19 mouse cellular contexts compared by ENCODE assay signal in the genomic region with DNA sequence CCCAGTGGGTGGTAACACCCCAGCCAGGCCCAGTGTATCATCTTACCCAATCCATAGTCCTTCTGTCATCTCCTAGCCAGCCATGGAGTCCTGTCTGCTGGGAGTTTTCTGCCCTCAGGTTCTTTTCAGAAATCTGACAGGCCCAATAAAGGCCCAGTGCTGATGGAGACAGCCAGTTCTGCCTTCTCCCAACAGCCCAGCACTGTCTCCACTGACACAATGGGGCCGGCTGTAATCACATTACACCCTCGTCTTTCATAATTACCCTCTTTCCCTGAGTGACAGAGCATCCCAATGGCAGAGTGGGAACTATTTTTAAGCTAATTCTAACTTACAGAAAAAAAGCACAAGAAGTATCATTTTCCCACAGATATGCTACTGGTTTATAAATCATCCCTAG.
DNase-seq lines count a peak whose midpoint lies in the region; ATAC-seq and TF ChIP-seq lines count a peak whose summit lies in the region.
"Had no signal": no experiment of that assay in that cellular context is flagged by ENCODE, and none has a peak within 500 bp of the region (broad histone marks: within the 10 kb centered on the region; RNA-seq: fewer than 3 reads in every experiment).

No protein-coding gene starts in this region.

- 25% methylated on average over 2 of the region's 2 CpGs for WGBS in hindbrain, embryonic 11.5 days
- WGBS in hindbrain, postnatal 0 days = 31% methylated on average over 2 of the region's 2 CpGs
- WGBS in midbrain, embryonic 11.5 days = 33% methylated on average over 2 of the region's 2 CpGs
- 27% methylated on average over 2 of the region's 2 CpGs for WGBS in midbrain, embryonic 15.5 days
- 30% methylated on average over 2 of the region's 2 CpGs for WGBS in kidney, embryonic 16.5 days

- no peak for TF ChIP-seq CTCF in hindbrain, postnatal 0 days (IDR thresholded peaks at IDR 0.05; ENCODE audit: low read depth)

- no peaks in the 10 kb centered on the region for H3K4me1 ChIP-seq in hindbrain, embryonic 11.5 days (replicated peaks; ENCODE audit: control insufficient read depth, insufficient read depth, low read length)
- H3K4me1 ChIP-seq in hindbrain, postnatal 0 days (ENCODE audit: insufficient read depth, low read length) = no peaks in the 10 kb centered on the region
- peaks cover under 1% of the 10 kb centered on the region for H3K4me1 ChIP-seq in midbrain, embryonic 11.5 days (ENCODE audit: control insufficient read depth, insufficient read depth, low read length)
- H3K4me1 ChIP-seq in midbrain, embryonic 15.5 days = 0 out of 2 replicates have a peak, but pooled peaks cover 4% of the 10 kb centered on the region
- H3K4me1 ChIP-seq in kidney, embryonic 16.5 days (ENCODE audit: insufficient read depth, low read length) = no peaks in the 10 kb centered on the region
- H3K4me1 ChIP-seq: embryonic facial prominence, embryonic 12.5 days; heart, embryonic 12.5 days; intestine, embryonic 15.5 days had no signal

- H3K4me3 ChIP-seq in hindbrain, embryonic 11.5 days (ENCODE audit: low read depth, low read length) = no peak overlapping the region
- no peak overlapping the region for H3K4me3 ChIP-seq in hindbrain, postnatal 0 days (ENCODE audit: low read length)
- no peak overlapping the region for H3K4me3 ChIP-seq in midbrain, embryonic 11.5 days (ENCODE audit: low read depth, low read length)
- H3K4me3 ChIP-seq in midbrain, embryonic 15.5 days = no peak overlapping the region
- no peak overlapping the region for H3K4me3 ChIP-seq in kidney, embryonic 16.5 days (ENCODE audit: low read length)
- H3K4me3 ChIP-seq: embryonic facial prominence, embryonic 12.5 days; forebrain, embryonic 12.5 days; gastrocnemius, adult 2 months; heart, embryonic 12.5 days; hindbrain, embryonic 10.5 days; intestine, embryonic 15.5 days had no signal

- 0 out of 2 replicates have a peak, but pooled peaks have one; percentile 35 for ATAC-seq in hindbrain, embryonic 11.5 days (ENCODE audit: low FRiP score)
- no peak for ATAC-seq in hindbrain, postnatal 0 days
- peak; percentile 80 for ATAC-seq in midbrain, embryonic 11.5 days (ENCODE audit: low FRiP score)
- peak; percentile 74 for ATAC-seq in midbrain, embryonic 15.5 days (replicated peaks)
- no peak for ATAC-seq in kidney, embryonic 16.5 days (ENCODE audit: low FRiP score, low TSS enrichment)
- no peak for ATAC-seq in activated CD4-positive, CD25-positive, alpha-beta regulatory T cell, adult 4 months
- ATAC-seq: forebrain, embryonic 16.5 days; intestine, embryonic 15.5 days had no signal

- DNase-seq in hindbrain, embryonic 11.5 days (ENCODE audit: low spot score) = peak; percentile 7
- DNase-seq in hindbrain, postnatal 0 days (ENCODE audit: low spot score) = no peak
- DNase-seq in brain, adult 2 months (ENCODE audit: low read depth, low spot score) = peak; percentile 52
- peak; percentile 85 for DNase-seq in midbrain, embryonic 11.5 days (ENCODE audit: low spot score, missing footprints)
- DNase-seq: adrenal gland, postnatal 10 days; cerebellum, adult 2 months; cerebellum, postnatal 10 days; embryo, embryonic 11 days; gastrocnemius, adult 2 months; gastrocnemius, postnatal 25 days had no signal

- H3K4me2 ChIP-seq in hindbrain, embryonic 11.5 days (replicated peaks; ENCODE audit: low read depth, low read length) = no peak overlapping the region
- no peak overlapping the region for H3K4me2 ChIP-seq in hindbrain, postnatal 0 days (ENCODE audit: low read depth, low read length)
- H3K4me2 ChIP-seq in midbrain, embryonic 11.5 days = no peak overlapping the region
- H3K4me2 ChIP-seq in midbrain, embryonic 15.5 days = no peak overlapping the region
- H3K4me2 ChIP-seq in kidney, embryonic 16.5 days (replicated peaks; ENCODE audit: low read depth, low read length) = no peak overlapping the region
- H3K4me2 ChIP-seq: embryonic facial prominence, embryonic 12.5 days; forebrain, embryonic 12.5 days; heart, embryonic 12.5 days; intestine, embryonic 15.5 days had no signal

- H3K9ac ChIP-seq in hindbrain, embryonic 11.5 days (ENCODE audit: low read depth, low read length) = no peak overlapping the region
- no peak overlapping the region for H3K9ac ChIP-seq in hindbrain, postnatal 0 days (replicated peaks; ENCODE audit: low read length)
- H3K9ac ChIP-seq in midbrain, embryonic 11.5 days (ENCODE audit: low read length) = no peak overlapping the region
- no peak overlapping the region for H3K9ac ChIP-seq in midbrain, embryonic 15.5 days
- no peak overlapping the region for H3K9ac ChIP-seq in kidney, embryonic 16.5 days (replicated peaks; ENCODE audit: low read length)
- H3K9ac ChIP-seq: embryonic facial prominence, embryonic 12.5 days; forebrain, embryonic 12.5 days; heart, embryonic 12.5 days; intestine, embryonic 15.5 days had no signal

- no peaks in the 10 kb centered on the region for H3K9me3 ChIP-seq in hindbrain, embryonic 11.5 days (ENCODE audit: control insufficient read depth, low read length)
- no peaks in the 10 kb centered on the region for H3K9me3 ChIP-seq in hindbrain, postnatal 0 days (ENCODE audit: low read length)
- no peaks in the 10 kb centered on the region for H3K9me3 ChIP-seq in midbrain, embryonic 11.5 days (ENCODE audit: control insufficient read depth, low read length)
- no peaks in the 10 kb centered on the region for H3K9me3 ChIP-seq in midbrain, embryonic 15.5 days
- no peaks in the 10 kb centered on the region for H3K9me3 ChIP-seq in kidney, embryonic 16.5 days (ENCODE audit: low read length)
- H3K9me3 ChIP-seq: embryonic facial prominence, embryonic 12.5 days; forebrain, embryonic 12.5 days; heart, embryonic 12.5 days; hindbrain, embryonic 10.5 days; intestine, embryonic 15.5 days had no signal

- no peaks in the 10 kb centered on the region for H3K27me3 ChIP-seq in hindbrain, embryonic 11.5 days (ENCODE audit: control insufficient read depth, insufficient read depth, low read length)
- no peaks in the 10 kb centered on the region for H3K27me3 ChIP-seq in hindbrain, postnatal 0 days (ENCODE audit: insufficient read depth, low read length)
- H3K27me3 ChIP-seq in midbrain, embryonic 11.5 days (ENCODE audit: control insufficient read depth, insufficient read depth, low read length) = no peaks in the 10 kb centered on the region
- no peaks in the 10 kb centered on the region for H3K27me3 ChIP-seq in midbrain, embryonic 15.5 days (replicated peaks)
- no peaks in the 10 kb centered on the region for H3K27me3 ChIP-seq in kidney, embryonic 16.5 days (ENCODE audit: insufficient read depth, low read length)
- H3K27me3 ChIP-seq: embryonic facial prominence, embryonic 12.5 days; forebrain, embryonic 12.5 days; heart, embryonic 12.5 days; intestine, embryonic 15.5 days had no signal

- no peaks in the 10 kb centered on the region for H3K36me3 ChIP-seq in hindbrain, embryonic 11.5 days (ENCODE audit: control insufficient read depth, insufficient read depth, low read length)
- H3K36me3 ChIP-seq in hindbrain, postnatal 0 days (ENCODE audit: insufficient read depth, low read length) = no peaks in the 10 kb centered on the region
- H3K36me3 ChIP-seq in midbrain, embryonic 11.5 days (ENCODE audit: control insufficient read depth, insufficient read depth, low read length) = no peaks in the 10 kb centered on the region
- H3K36me3 ChIP-seq in midbrain, embryonic 15.5 days (replicated peaks) = no peaks in the 10 kb centered on the region
- no peaks in the 10 kb centered on the region for H3K36me3 ChIP-seq in kidney, embryonic 16.5 days (ENCODE audit: insufficient read depth, low read length)
- H3K36me3 ChIP-seq: embryonic facial prominence, embryonic 12.5 days; forebrain, embryonic 12.5 days; heart, embryonic 12.5 days; hindbrain, embryonic 10.5 days; intestine, embryonic 15.5 days had no signal

- H3K27ac ChIP-seq in hindbrain, embryonic 11.5 days (ENCODE audit: low read depth, low read length) = no peak overlapping the region
- H3K27ac ChIP-seq in hindbrain, postnatal 0 days = no peak overlapping the region
- no peak overlapping the region for H3K27ac ChIP-seq in midbrain, embryonic 11.5 days (ENCODE audit: low read depth, low read length)
- H3K27ac ChIP-seq in midbrain, embryonic 15.5 days = no peak overlapping the region
- H3K27ac ChIP-seq in kidney, embryonic 16.5 days (ENCODE audit: low read length) = no peak overlapping the region
- H3K27ac ChIP-seq: embryonic facial prominence, embryonic 12.5 days; forebrain, embryonic 12.5 days; gastrocnemius, adult 2 months; hindbrain, embryonic 10.5 days; intestine, embryonic 15.5 days had no signal

Comparison
In these comparisons a context has a peak if more than half of its experiments do, and no peak if none do; other contexts are left out.
1. ATAC-seq: peak in hindbrain, embryonic 11.5 days (single experiment), midbrain, embryonic 11.5 days (single experiment) and midbrain, embryonic 15.5 days (single experiment); none in hindbrain, postnatal 0 days (single experiment), kidney, embryonic 16.5 days (single experiment) and activated CD4-positive, CD25-positive, alpha-beta regulatory T cell, adult 4 months (single experiment).